Mouse (Mus musculus) stomach, postnatal 0 days (tissue): ENCODE data around the gene Jdp2.

Source experiments
- CTCF ChIP-seq: IDR thresholded peaks from 2 replicates; pipeline ENCODE4 v1.5.1; 2016; ENCODE audit warnings: antibody characterized with exemption, low read depth, mild to moderate bottlenecking, moderate library complexity
- EP300 ChIP-seq: optimal IDR thresholded peaks from 2 replicates; pipeline ENCODE3; 2016; ENCODE audit warnings: antibody characterized with exemption

DNA sequence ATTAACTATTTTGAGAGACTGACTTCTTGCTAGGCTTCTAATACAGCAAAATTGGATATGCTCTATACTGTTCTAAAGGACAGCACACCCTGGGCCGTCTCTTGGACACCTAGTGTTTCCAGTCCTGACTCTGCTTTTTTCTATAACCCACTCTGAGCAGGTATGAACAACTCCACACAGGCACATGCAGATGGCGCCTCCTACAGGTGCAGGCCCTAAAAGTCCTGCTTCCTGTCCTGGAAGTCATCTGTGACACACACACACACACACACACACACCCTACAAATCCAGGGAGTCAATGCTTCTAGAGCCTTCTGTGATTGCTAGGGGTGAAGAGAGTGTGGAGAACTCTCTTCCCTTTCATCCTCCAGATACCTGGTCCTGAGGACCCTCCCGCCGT lies 46.8 kb downstream of the Jdp2 start:
- TF ChIP-seq CTCF (peak; percentile 65), EP300 (no peak)
